Mouse (Mus musculus) mature B cell (primary cell): Measurements from ENCODE around the gene Rpp21.

Experiments used
- in situ Hi-C: fragments of 300-500 bp; cut with MboI; formaldehyde crosslinking; loops from 2 replicates; pipeline ENCODE4 v1.14.3; 2019

Rpp21 gene

GRCm38 (mm10) chr17:36257969-36258368 lies at the start of gene Rpp21:
Gene Rpp21 (minus strand): TSS chr17:36258069.
- in situ Hi-C loops, result no loop called here

GRCm38 (mm10) chr17:36286390-36286789 lies 28.5 kb upstream of the Rpp21 start, which contains the start of gene H2-M10.2:
Gene H2-M10.2 (minus strand): TSS chr17:36286490.
- in situ Hi-C loops, result no loop called here

DNA sequence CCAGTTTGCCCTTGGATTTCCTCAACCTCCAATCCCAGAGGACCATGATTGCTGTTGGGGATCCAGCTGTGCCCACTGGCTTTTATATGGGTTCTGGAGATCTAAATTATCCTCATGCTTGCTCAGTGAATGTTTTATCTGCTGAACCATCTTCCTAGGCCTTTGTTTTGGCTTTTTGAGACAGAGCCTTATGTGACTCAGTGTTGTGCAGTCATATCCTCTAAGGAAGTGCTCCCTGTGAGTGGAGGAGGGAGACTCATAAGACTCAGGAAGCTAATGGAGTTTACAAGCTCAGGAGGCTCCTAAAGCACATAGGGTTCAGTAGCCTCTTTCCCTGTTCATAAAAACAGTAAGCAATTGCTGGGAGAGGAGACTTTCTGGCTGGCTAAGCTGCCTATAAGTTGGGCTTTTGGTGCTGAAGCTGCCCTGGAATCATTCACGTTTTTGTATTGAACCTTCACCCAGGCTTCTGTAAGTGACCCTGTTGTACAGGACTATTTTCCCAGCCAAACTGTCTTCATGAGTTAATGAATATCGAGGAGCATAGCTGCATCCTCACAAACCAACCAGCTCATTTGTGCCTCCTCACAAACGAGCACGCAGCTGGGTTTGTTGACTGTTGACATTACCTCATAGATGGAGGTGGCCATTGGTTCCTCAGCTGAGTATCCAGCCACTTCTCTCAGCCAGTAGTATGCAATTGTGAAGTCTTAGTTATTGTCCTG lies 23.8 kb upstream of the Rpp21 start:
- in situ Hi-C loops, result no loop called here

DNA sequence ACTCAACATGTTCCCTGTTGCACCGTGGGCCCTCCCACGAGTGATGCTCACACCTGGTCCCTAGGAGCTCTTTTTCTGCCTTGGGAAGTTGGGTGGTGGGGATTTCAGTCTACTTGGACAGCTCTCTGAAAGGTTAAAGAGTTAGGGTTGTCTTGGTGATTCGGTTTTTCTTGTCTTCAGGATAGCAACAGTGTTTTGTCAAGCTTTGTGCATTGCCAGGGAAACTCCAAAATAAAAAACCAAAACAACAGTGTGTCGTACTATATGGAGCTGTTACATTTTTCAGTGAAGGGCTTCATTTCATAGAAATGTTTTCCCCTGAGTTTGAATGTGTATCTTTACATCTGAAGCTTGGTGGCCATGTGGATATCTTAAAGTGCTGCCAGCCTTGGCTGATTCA lies 16.9 kb upstream of the Rpp21 start:
- in situ Hi-C loops, result no loop called here

DNA sequence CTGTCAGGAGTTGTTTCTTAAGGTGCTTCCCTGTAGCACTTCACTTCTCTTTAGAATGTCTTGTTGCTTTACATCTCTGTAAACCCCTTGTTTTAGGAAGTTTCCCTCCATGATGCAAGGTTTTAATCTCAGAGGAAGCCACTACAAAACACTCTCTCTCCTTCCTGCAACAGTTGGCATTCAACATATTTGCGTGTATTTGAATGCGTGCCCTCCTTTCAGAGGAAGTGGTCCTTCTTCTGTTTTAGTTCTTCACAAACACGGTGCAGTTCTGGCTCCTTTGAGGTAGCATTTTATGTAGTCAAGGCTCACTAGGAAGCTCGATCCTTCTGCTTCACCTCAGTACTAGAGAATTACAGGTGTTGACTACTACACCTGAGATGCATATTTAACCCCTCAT lies 15.9 kb upstream of the Rpp21 start:
- in situ Hi-C loops, result no loop called here

GRCm38 (mm10) chr17:36272643-36273366 lies 14.9 kb upstream of the Rpp21 start:
- in situ Hi-C loops, result no loop called here

- in situ Hi-C loops, result no loop called here
Measured at GRCm38 (mm10) chr17:36271586-36272256, 13.9 kb upstream of the Rpp21 start, which contains the start of gene Trim39. Gene Trim39 (minus strand): TSS chr17:36272247.

DNA sequence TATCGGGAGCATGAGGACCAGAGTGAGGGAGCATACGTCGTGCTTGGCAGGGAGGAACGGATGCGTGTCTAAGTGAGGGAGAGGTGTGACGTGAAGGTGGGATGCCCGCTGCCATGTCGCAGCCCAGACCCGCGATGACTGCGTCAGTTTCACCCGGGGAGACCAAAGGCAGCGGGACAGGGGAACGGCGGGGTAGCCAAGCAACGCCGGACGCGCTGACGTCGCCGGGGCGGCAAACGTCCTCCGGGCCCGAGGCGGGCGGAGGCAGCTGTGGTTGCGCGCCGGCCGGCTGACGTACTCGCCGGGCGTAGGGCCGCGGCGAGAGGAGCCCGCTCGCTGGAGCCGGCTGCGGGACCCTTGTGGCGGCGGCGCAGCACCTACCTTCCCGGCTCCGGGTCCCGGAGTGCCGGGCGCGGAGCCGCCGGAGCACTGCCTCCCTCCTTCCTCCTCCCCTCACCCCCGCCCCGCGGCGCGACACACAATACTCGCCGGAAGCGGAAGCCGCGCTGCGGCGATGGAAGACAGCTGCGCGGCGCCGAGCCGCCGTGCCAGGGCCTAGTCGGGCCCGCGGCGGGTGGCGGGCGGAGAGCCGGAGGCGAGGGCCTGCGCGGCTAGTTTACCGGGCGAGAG lies 13.2 kb upstream of the Rpp21 start:
- in situ Hi-C loops, result no loop called here

DNA sequence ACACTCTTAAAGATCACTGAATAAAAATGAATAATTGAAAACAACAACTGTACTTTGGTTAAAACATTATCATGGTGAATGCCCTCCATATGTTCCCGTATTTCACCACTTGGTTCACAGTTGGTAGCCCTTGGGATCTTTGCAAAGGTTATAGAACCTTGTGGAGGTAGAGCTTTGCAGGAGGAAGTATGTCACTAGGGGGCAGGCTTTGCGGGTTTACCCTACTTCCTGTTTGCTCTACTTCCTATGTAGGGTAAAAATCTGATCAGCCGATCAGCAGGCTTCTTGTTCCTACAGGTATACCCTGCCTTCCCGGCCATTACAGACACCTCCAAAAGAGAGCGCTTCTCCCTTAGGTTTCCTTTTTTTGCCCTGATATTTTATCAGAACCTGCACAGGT lies 8.0 kb upstream of the Rpp21 start:
- in situ Hi-C loops, result no loop called here

- in situ Hi-C loops, result no loop called here
Measured at GRCm38 (mm10) chr17:36264273-36264925, 6.5 kb upstream of the Rpp21 start.

- in situ Hi-C loops, result no loop called here
Measured at GRCm38 (mm10) chr17:36261511-36262166, 3.8 kb upstream of the Rpp21 start.

DNA sequence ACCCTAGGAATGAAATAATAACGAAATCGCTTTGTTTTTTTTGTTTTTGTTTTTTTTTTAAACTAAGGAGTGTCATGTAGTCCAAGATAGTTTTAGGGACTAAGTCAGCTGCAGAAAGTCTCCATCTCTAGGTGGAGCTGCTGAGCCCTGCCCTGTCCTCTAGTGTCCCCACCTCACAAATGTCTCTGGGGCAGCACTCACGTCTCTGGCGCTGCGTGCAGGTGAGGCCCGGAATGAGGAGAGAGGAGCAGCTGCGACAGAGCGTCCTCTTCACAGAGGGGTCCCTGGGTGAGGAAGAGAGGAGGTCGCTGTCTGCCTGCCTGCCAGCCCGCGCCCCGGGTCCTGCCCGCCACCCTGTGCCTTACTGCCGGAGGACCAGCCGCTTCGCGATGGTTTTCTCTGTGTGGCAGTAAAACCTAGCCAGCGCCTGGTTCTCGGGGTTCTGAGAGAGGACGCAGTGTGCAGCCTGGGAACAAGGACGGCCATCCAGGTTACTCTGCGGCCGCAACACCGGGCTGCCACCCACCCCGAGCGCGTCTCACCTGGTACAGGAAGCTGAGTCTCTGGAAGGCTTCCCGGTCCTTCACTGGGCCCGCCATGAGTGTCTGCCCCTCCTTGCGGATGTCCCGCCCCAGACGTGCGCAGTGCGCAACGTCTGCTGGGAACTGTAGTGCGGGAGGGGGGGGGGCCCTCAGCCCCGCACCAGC lies 475 bp downstream of the Rpp21 start:
- in situ Hi-C loops, result no loop called here

GRCm38 (mm10) chr17:36253087-36253600 lies 4.7 kb downstream of the Rpp21 start:
- in situ Hi-C loops, result no loop called here

DNA sequence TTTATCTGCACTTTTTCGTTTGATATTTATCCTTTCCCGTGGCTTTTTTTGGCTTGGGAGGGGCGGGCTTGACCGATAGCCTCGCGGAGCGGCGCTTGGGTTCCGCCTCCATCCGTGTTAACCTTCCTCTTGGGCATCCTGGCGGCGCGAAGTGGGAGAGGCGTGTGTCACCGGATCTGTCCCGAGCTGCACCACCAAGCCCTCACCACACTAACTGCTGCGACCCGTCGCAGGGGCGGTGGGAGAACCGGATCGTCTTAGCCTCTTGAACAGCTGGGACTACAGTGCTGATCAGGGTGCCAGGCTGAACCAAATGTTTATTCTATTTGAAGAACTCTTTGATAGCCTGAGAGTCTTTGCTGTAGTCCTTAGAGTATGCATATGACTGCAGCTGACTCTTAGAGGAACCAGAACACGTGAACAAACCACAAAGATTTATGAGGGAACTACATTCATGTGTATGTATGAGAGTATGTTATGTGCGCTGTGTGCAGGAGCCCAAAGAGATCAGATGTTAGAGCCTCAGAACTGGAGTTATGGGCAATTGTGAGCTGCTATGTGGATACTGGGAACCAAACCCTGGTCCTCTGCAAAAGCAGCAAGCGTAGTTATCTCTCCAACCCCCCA lies 5.5 kb downstream of the Rpp21 start:
- in situ Hi-C loops, result no loop called here

DNA sequence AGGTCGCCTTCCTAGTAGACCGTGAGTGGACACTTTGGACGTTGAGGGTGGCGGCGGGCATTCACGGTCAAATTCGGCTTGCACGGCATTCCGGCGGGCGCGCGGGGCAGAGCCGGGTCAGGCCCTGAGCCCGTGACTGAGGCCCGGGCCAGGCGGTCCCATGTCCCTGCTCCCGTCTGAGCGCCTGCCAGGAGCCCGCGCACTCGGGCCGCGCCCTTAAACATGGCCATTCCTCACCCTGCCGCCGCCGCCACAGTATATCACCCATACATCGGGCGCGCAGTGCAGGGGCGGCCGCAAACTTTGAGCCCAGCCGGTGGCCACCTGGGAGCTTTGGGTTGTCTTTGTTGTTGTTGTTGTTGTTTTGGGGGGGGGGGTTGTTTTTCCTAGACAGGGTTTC lies 9.0 kb downstream of the Rpp21 start:
- in situ Hi-C loops, result no loop called here

DNA sequence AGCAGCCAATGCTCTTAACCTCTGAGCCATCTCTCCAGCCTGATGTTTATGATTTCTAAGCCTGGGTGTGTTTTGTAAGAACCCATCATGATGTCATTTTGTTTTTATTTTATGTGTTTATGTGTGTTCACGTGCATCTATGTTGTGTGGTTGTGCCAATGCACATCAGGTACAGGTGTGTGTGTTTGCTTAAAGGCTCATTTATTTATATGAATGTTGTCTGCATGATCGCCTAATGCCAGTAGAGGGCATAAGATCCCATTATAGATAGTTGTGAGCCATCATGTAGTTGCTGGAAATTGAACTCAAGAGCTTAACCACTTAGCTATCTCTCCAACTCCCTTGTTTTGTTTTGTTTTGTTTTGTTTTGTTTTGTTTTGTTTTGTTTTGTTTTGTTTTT lies 12.1 kb downstream of the Rpp21 start:
- in situ Hi-C loops, result no loop called here

DNA sequence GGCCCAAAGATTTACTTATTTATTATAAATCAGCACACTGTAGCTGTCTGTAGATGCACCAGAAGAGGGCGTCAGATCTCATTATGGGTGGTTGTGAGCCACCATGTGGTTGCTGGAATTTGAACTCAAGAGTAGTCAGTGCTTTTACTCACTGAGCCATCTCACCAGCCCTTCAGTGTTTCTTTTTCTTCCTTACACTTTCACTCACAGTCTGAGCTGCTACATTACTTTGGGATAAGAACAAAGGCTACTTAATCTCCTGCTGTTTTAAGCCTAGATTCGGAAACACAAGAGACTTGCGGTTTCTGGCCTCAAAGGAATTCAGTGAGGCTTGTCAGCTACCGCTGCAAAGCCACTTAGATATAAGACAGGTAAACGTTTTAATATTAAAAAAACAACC lies 13.8 kb downstream of the Rpp21 start:
- in situ Hi-C loops, result no loop called here

- in situ Hi-C loops, result no loop called here
Measured at GRCm38 (mm10) chr17:36240637-36241213, 17.1 kb downstream of the Rpp21 start.

DNA sequence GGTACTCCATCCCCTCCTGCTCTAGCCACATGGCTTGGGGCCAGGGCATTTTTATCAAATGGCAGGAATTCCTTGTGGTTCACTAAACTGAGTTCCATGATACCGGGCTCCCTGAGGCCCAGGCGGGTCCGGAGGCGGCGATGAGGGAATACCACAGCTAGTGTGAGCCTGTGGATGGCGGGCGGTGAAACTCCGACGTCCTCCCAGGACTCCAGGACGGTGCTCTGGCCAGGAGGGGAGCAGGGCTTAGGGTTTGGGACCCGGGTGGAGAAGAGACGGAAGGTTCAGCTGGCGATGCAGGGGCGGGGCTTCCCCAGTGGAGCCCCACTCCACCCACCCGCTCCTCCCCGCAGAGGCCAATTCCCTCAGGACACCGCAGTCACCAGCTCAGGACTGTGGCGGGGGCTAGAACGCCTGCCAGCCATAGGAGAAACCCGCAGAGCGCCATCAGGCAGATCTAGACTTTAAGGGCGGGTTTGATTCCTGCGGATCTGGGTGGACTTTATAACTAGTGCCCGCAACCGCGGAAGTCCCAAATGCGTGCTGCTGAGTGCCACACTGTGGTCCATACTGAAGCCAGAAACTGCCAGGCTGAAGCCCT lies 20.4 kb downstream of the Rpp21 start:
- in situ Hi-C loops, result no loop called here
